Mouse (Mus musculus): Measurements from ENCODE around the gene Cab39l. TPM values are rescaled to one million over a fixed set of nuclear protein-coding genes. Genes with fewer than 3 reads are reported as not detected.
"Not testable (repeated sequence)": the region's sequence is repeated elsewhere in the genome, so short reads cannot be mapped to it uniquely, and the experiment has no call there.

The Cab39l gene
- 47.4 and 54.5 TPM in 2 replicates for polyA plus RNA-seq (2014; fragmentation: Nextera tagmentation; extraction: Ambion mirVana)

GRCm38 (mm10) chr14:59440558-59441471, at the start of gene Cab39l, which contains the start of gene Setdb2:
Cab39l (plus strand) TSS chr14:59440972.
Setdb2 (minus strand) TSS chr14:59440884.
- Histone ChIP-seq H3K27ac (ENCODE audit: low read depth, low read length) (peak within 1 kb of the TSS; percentile 93), H3K27me3 (replicated peaks; ENCODE audit: control insufficient read depth, insufficient read depth, low read length) (no peaks in the 10 kb centered on the region), H3K9me3 (ENCODE audit: control insufficient read depth, low read length) (no peaks in the 10 kb centered on the region), H3K9ac (ENCODE audit: low read depth, low read length) (peak within 1 kb of the TSS; percentile 92), H3K36me3 (ENCODE audit: control insufficient read depth, insufficient read depth, low read length) (no peaks in the 10 kb centered on the region; the same call in 1 of the 2 replicates), H3K4me1 (replicated peaks; ENCODE audit: control insufficient read depth, insufficient read depth, low read length) (peaks cover 7% of the 10 kb centered on the region), H3K4me2 (peak within 1 kb of the TSS; percentile 73), H3K4me3 (ENCODE audit: low read depth, low read length) (peak within 1 kb of the TSS; percentile 89)
- WGBS = under 1% methylated on average over 65 of the region's 66 CpGs
- DNase-seq (ENCODE audit: low spot score) (peak; percentile 94), ATAC-seq (replicated peaks; ENCODE audit: low FRiP score) (peak; percentile 99)

GRCm38 (mm10) chr14:59395281-59395680, 45.5 kb upstream of the Cab39l start, which contains the start of gene Phf11c:
Phf11c (minus strand) TSS chr14:59395381.
- H3K9ac ChIP-seq (ENCODE audit: low read depth, low read length) = no peak within 1 kb of the TSS
- ATAC-seq (replicated peaks; ENCODE audit: low FRiP score) (no peak), DNase-seq (ENCODE audit: low spot score) (no peak)
- no peak within 1 kb of the TSS for H3K27ac ChIP-seq (ENCODE audit: low read depth, low read length)
- H3K9me3 ChIP-seq (ENCODE audit: control insufficient read depth, low read length) = no peaks in the 10 kb centered on the region
- no peaks in the 10 kb centered on the region for H3K36me3 ChIP-seq (ENCODE audit: control insufficient read depth, insufficient read depth, low read length)
- 79% methylated on average over 3 of the region's 3 CpGs for WGBS
- H3K4me1 ChIP-seq (replicated peaks; ENCODE audit: control insufficient read depth, insufficient read depth, low read length) = no peaks in the 10 kb centered on the region
- H3K27me3 ChIP-seq (replicated peaks; ENCODE audit: control insufficient read depth, insufficient read depth, low read length) = no peaks in the 10 kb centered on the region
- H3K4me2 ChIP-seq = no peak within 1 kb of the TSS
- H3K4me3 ChIP-seq (ENCODE audit: low read depth, low read length) = no peak within 1 kb of the TSS

GRCm38 (mm10) chr14:59396999-59397398, 43.8 kb upstream of the Cab39l start:
- Histone ChIP-seq H3K36me3 (ENCODE audit: control insufficient read depth, insufficient read depth, low read length) (no peaks in the 10 kb centered on the region), H3K4me3 (ENCODE audit: low read depth, low read length) (no peak overlapping the region), H3K9ac (ENCODE audit: low read depth, low read length) (no peak overlapping the region), H3K9me3 (ENCODE audit: control insufficient read depth, low read length) (no peaks in the 10 kb centered on the region), H3K4me2 (no peak overlapping the region), H3K27ac (ENCODE audit: low read depth, low read length) (no peak overlapping the region), H3K27me3 (replicated peaks; ENCODE audit: control insufficient read depth, insufficient read depth, low read length) (no peaks in the 10 kb centered on the region), H3K4me1 (replicated peaks; ENCODE audit: control insufficient read depth, insufficient read depth, low read length) (no peaks in the 10 kb centered on the region)
- no peak for ATAC-seq (replicated peaks; ENCODE audit: low FRiP score)
- 64% methylated on average over 2 of the region's 2 CpGs for WGBS
- no peak for DNase-seq (ENCODE audit: low spot score)

- not testable (repeated sequence) for DNase-seq (ENCODE audit: low spot score); H3K36me3 ChIP-seq (ENCODE audit: control insufficient read depth, insufficient read depth, low read length); H3K9ac ChIP-seq (ENCODE audit: low read depth, low read length); ATAC-seq (replicated peaks; ENCODE audit: low FRiP score); H3K27me3 ChIP-seq (replicated peaks; ENCODE audit: control insufficient read depth, insufficient read depth, low read length); H3K4me2 ChIP-seq; H3K9me3 ChIP-seq (ENCODE audit: control insufficient read depth, low read length); H3K4me3 ChIP-seq (ENCODE audit: low read depth, low read length); H3K4me1 ChIP-seq (replicated peaks; ENCODE audit: control insufficient read depth, insufficient read depth, low read length); H3K27ac ChIP-seq (ENCODE audit: low read depth, low read length)
- 98% methylated on average over 2 of the region's 2 CpGs for WGBS
Measured at GRCm38 (mm10) chr14:59414979-59415378, 25.8 kb upstream of the Cab39l start.

GRCm38 (mm10) chr14:59418171-59418570, 22.6 kb upstream of the Cab39l start:
- Histone ChIP-seq H3K9me3 (ENCODE audit: control insufficient read depth, low read length) (no peaks in the 10 kb centered on the region), H3K27ac (ENCODE audit: low read depth, low read length) (no peak overlapping the region), H3K9ac (ENCODE audit: low read depth, low read length) (no peak overlapping the region), H3K4me2 (no peak overlapping the region), H3K4me1 (replicated peaks; ENCODE audit: control insufficient read depth, insufficient read depth, low read length) (no peaks in the 10 kb centered on the region), H3K36me3 (ENCODE audit: control insufficient read depth, insufficient read depth, low read length) (peaks cover 5% of the 10 kb centered on the region; the same call in 1 of the 2 replicates), H3K4me3 (ENCODE audit: low read depth, low read length) (no peak overlapping the region), H3K27me3 (replicated peaks; ENCODE audit: control insufficient read depth, insufficient read depth, low read length) (no peaks in the 10 kb centered on the region)
- WGBS = 88% methylated on average over 4 of the region's 4 CpGs
- no peak for ATAC-seq (replicated peaks; ENCODE audit: low FRiP score)
- no peak for DNase-seq (ENCODE audit: low spot score)

- Histone ChIP-seq H3K27me3 (replicated peaks; ENCODE audit: control insufficient read depth, insufficient read depth, low read length) (no peaks in the 10 kb centered on the region), H3K9me3 (ENCODE audit: control insufficient read depth, low read length) (no peaks in the 10 kb centered on the region), H3K9ac (ENCODE audit: low read depth, low read length) (no peak overlapping the region), H3K27ac (ENCODE audit: low read depth, low read length) (no peak overlapping the region), H3K4me1 (replicated peaks; ENCODE audit: control insufficient read depth, insufficient read depth, low read length) (no peaks in the 10 kb centered on the region), H3K4me3 (ENCODE audit: low read depth, low read length) (no peak overlapping the region), H3K4me2 (no peak overlapping the region), H3K36me3 (ENCODE audit: control insufficient read depth, insufficient read depth, low read length) (peaks cover 5% of the 10 kb centered on the region; the same call in 1 of the 2 replicates)
- ATAC-seq (replicated peaks; ENCODE audit: low FRiP score) (no peak), DNase-seq (ENCODE audit: low spot score) (no peak)
- WGBS = 84% methylated on average over 11 of the region's 11 CpGs
Measured at GRCm38 (mm10) chr14:59422912-59423663, 17.7 kb upstream of the Cab39l start.

- DNase-seq (ENCODE audit: low spot score) = no peak
- Histone ChIP-seq H3K36me3 (ENCODE audit: control insufficient read depth, insufficient read depth, low read length) (peaks cover 2% of the 10 kb centered on the region; the same call in 1 of the 2 replicates), H3K4me2 (no peak overlapping the region), H3K27ac (ENCODE audit: low read depth, low read length) (no peak overlapping the region), H3K9me3 (ENCODE audit: control insufficient read depth, low read length) (no peaks in the 10 kb centered on the region), H3K27me3 (replicated peaks; ENCODE audit: control insufficient read depth, insufficient read depth, low read length) (no peaks in the 10 kb centered on the region), H3K9ac (ENCODE audit: low read depth, low read length) (no peak overlapping the region), H3K4me3 (ENCODE audit: low read depth, low read length) (no peak overlapping the region), H3K4me1 (replicated peaks; ENCODE audit: control insufficient read depth, insufficient read depth, low read length) (no peaks in the 10 kb centered on the region)
- WGBS = 85% methylated on average over 1 of the region's 1 CpGs
- ATAC-seq (replicated peaks; ENCODE audit: low FRiP score) = no peak
Measured at GRCm38 (mm10) chr14:59430556-59430955, 10.2 kb upstream of the Cab39l start.

GRCm38 (mm10) chr14:59433902-59434301, 6.9 kb upstream of the Cab39l start:
- Histone ChIP-seq H3K4me3 (ENCODE audit: low read depth, low read length) (no peak overlapping the region), H3K27ac (ENCODE audit: low read depth, low read length) (no peak overlapping the region), H3K9me3 (ENCODE audit: control insufficient read depth, low read length) (no peaks in the 10 kb centered on the region), H3K4me1 (replicated peaks; ENCODE audit: control insufficient read depth, insufficient read depth, low read length) (no peaks in the 10 kb centered on the region; the same call in 1 of the 2 replicates), H3K4me2 (no peak overlapping the region), H3K36me3 (ENCODE audit: control insufficient read depth, insufficient read depth, low read length) (no peaks in the 10 kb centered on the region; the same call in 1 of the 2 replicates), H3K9ac (ENCODE audit: low read depth, low read length) (no peak overlapping the region), H3K27me3 (replicated peaks; ENCODE audit: control insufficient read depth, insufficient read depth, low read length) (no peaks in the 10 kb centered on the region)
- ATAC-seq (replicated peaks; ENCODE audit: low FRiP score) (no peak), DNase-seq (ENCODE audit: low spot score) (no peak)
- 67% methylated on average over 2 of the region's 2 CpGs for WGBS

Measured in liver, embryonic 11.5 days (tissue).